Mouse (Mus musculus) kidney, embryonic 15.5 days (tissue): ENCODE data around the gene Lgals7. TPM values are rescaled to one million over a fixed set of nuclear protein-coding genes. Genes with fewer than 3 reads are reported as not detected.
"Not testable (repeated sequence)": the region's sequence is repeated elsewhere in the genome, so short reads cannot be mapped to it uniquely, and the experiment has no call there.

ENCODE experiments used
- ATAC-seq: fragments of 200-750 bp; cut with Nextera tagmentation; replicated peaks from 2 replicates; pipeline ENCODE4 v1.8.0; 2017; ENCODE audit warnings: moderate TSS enrichment; ENCODE audit not compliant: low FRiP score
- H3K27ac ChIP-seq: fragments of 300-500 bp; sonication (generic); 2 replicates; pipeline ENCODE4 v1.5.1; 2015; ENCODE audit warnings: mild to moderate bottlenecking, inconsistent platforms
- H3K27me3 ChIP-seq: fragments of 300-500 bp; sonication (generic); 2 replicates; pipeline ENCODE4 v1.6.1; 2015; ENCODE audit warnings: inconsistent platforms
- H3K36me3 ChIP-seq: fragments of 300-500 bp; sonication (generic); 2 replicates; pipeline ENCODE4 v1.6.1; 2015; ENCODE audit warnings: inconsistent platforms
- H3K4me1 ChIP-seq: fragments of 300-500 bp; sonication (generic); 2 replicates; pipeline ENCODE4 v1.6.1; 2015; ENCODE audit warnings: inconsistent platforms
- H3K4me2 ChIP-seq: fragments of 300-500 bp; sonication (generic); 2 replicates; pipeline ENCODE4 v1.6.1; 2015; ENCODE audit warnings: moderate library complexity, mild to moderate bottlenecking, inconsistent platforms
- H3K4me3 ChIP-seq: fragments of 300-500 bp; sonication (generic); replicated peaks from 2 replicates; pipeline ENCODE4 v1.5.1; 2015; ENCODE audit warnings: mild to moderate bottlenecking, inconsistent platforms
- H3K9ac ChIP-seq: fragments of 300-500 bp; sonication (generic); 2 replicates; pipeline ENCODE4 v1.6.1; 2015; ENCODE audit warnings: mild to moderate bottlenecking, inconsistent platforms
- H3K9me3 ChIP-seq: fragments of 300-500 bp; sonication (generic); replicated peaks from 2 replicates; pipeline ENCODE4 v1.6.1; 2016; ENCODE audit warnings: inconsistent platforms
- WGBS: fragments of 180-500 bp; shearing (Covaris S2); methylation state at CpG from one replicate; pipeline ENCODE4 v1.1.7; 2015; ENCODE audit warnings: mixed read lengths; 5-methylcytosine and 5-hydroxymethylcytosine counted together
- polyA plus RNA-seq: library from polyadenylated mRNA; unstranded; fragments of >200 nt; fragmentation: Nextera tagmentation; extraction: Ambion mirVana; gene quantifications from 2 replicates; pipeline ENCODE4 v1.2.1, GENCODE M21; 2015

Gene Lgals7
- polyA plus RNA-seq, 1 experiment from 2014 or later, result 1.9 TPM

DNA sequence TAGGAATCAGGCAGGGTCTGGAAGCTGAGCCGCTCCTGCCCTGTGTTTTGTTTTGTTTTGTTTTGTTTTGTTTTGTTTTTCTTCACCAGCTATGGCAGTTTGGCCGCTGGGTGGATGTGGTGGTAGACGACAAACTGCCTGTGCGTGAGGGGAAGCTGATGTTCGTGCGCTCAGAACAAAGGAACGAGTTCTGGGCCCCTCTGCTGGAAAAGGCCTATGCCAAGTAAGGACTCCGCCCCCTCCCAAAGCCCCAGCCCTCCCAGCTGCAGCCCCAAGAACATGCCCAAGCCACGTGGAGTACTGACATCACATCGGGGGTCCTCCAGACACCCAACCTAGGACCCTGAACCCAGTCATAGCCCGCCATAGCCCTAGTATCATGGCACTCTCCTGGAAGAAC is 19.4 kb downstream of the Lgals7 start:
- no peak overlapping the region for H3K27ac ChIP-seq
- H3K36me3 ChIP-seq, result no peaks in the 10 kb centered on the region
- peaks cover 19% of the 10 kb centered on the region for H3K27me3 ChIP-seq
- no peak overlapping the region for H3K4me2 ChIP-seq
- no peaks in the 10 kb centered on the region for H3K9me3 ChIP-seq
- H3K9ac ChIP-seq, result no peak overlapping the region
- WGBS, result 79% methylated on average over 11 of the region's 11 CpGs
- peaks cover 12% of the 10 kb centered on the region for H3K4me1 ChIP-seq
- ATAC-seq, result no peak
- no peak overlapping the region for H3K4me3 ChIP-seq

DNA sequence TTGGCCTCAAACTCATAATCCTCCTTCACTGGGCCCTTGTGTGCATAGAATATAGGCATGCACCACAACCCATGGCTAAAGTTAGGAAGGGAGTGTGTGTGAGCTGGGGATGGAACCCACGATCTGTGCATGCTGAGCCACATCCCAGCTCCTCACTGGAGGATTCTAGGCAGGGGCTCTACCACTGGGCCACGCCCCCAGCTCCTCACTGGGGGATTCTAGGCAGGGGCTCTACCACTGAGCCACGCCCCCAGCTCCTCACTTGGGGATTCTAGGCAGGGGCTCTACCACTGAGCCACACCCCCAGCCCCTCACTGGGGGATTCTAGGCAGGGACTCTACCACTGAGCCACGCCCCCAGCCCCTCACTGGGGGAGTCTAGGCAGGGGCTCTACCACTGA is 20.1 kb downstream of the Lgals7 start:
- not testable (repeated sequence) for ATAC-seq, H3K9me3 ChIP-seq, H3K4me3 ChIP-seq, H3K36me3 ChIP-seq, H3K27ac ChIP-seq, H3K4me2 ChIP-seq, H3K9ac ChIP-seq
- 87% methylated on average over 4 of the region's 4 CpGs for WGBS
- Histone ChIP-seq H3K4me1 (peaks cover 18% of the 10 kb centered on the region), H3K27me3 (peaks cover 26% of the 10 kb centered on the region)

DNA sequence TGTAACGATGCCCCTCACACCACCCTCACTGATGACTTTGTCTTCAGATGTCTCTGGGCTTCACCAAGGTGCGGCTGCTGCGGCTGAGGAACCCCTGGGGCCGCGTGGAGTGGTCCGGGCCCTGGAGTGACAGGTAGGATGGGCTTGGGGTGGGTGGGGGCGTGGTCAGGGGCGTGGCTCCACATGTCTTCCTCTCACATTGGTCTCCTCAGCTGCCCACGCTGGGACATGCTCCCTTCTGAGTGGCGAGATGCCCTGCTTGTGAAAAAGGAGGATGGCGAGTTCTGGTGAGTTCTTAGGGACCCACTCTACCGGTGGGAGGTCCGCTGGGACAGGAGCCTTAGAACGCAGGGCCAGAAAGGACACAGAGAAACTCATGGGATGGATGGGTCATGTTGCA is 22.8 kb downstream of the Lgals7 start:
- Histone ChIP-seq H3K4me2 (no peak overlapping the region), H3K9ac (no peak overlapping the region), H3K27ac (no peak overlapping the region), H3K27me3 (peaks cover 44% of the 10 kb centered on the region), H3K4me3 (no peak overlapping the region), H3K4me1 (peaks cover 15% of the 10 kb centered on the region), H3K9me3 (no peaks in the 10 kb centered on the region), H3K36me3 (peaks cover 8% of the 10 kb centered on the region)
- ATAC-seq, result no peak
- 22% methylated on average over 14 of the region's 14 CpGs for WGBS

DNA sequence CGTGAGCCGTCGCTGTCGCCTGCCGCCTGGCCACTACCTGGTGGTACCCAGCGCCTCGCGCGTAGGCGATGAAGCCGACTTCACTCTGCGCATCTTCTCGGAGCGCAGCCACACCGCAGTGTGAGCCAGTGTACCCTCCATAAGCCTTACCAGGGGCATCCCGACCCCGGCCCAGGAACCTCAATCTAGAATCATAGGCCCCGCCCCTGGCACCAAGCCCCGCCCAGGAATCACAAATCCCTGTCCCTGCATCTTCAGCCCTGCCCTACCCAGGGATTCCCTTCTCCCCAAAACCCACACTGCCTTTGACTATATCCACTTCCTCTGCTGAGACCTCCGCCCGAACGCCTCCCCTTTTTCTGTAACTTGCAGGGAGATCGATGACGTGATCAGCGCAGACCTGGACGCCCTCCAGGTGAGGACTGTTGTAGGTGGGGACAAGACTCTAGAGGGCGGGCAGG is 25.1 kb downstream of the Lgals7 start:
- Histone ChIP-seq H3K9me3 (no peaks in the 10 kb centered on the region), H3K36me3 (peaks cover 29% of the 10 kb centered on the region), H3K4me1 (peaks cover 11% of the 10 kb centered on the region), H3K27me3 (peaks cover 44% of the 10 kb centered on the region), H3K4me3 (peak overlapping the region; percentile 38), H3K9ac (peak overlapping the region; percentile 15; the same call in 1 of the 2 replicates), H3K4me2 (peak overlapping the region; percentile 65), H3K27ac (no peak overlapping the region)
- 4% methylated on average over 27 of the region's 27 CpGs for WGBS
- peak; percentile 37; the same call in 1 of the 2 replicates for ATAC-seq

DNA sequence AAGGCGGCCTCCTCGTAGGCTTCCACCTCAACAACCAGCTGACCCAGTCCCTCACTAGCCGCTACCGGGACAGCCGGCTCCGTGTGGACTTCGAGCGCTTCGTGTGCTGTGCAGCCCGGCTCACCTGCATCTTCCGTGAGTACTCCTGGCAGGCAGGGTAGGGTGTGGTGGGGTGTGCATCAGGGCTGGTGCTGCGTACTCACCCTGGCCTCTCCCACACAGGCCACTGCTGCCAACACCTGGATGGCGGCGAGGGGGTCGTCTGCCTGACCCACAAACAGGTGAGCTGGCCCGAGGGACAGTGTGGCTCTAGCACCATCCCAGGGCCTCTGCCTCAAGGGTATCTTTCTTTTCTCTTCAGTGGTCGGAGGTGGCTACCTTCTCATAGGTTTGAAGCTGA is 28.9 kb downstream of the Lgals7 start:
- Histone ChIP-seq H3K4me3 (no peak overlapping the region), H3K27ac (no peak overlapping the region), H3K27me3 (peaks cover 29% of the 10 kb centered on the region), H3K9ac (no peak overlapping the region), H3K4me1 (peaks cover 11% of the 10 kb centered on the region), H3K36me3 (peaks cover 68% of the 10 kb centered on the region), H3K4me2 (no peak overlapping the region), H3K9me3 (no peaks in the 10 kb centered on the region)
- ATAC-seq, result no peak
- 93% methylated on average over 17 of the region's 17 CpGs for WGBS

DNA sequence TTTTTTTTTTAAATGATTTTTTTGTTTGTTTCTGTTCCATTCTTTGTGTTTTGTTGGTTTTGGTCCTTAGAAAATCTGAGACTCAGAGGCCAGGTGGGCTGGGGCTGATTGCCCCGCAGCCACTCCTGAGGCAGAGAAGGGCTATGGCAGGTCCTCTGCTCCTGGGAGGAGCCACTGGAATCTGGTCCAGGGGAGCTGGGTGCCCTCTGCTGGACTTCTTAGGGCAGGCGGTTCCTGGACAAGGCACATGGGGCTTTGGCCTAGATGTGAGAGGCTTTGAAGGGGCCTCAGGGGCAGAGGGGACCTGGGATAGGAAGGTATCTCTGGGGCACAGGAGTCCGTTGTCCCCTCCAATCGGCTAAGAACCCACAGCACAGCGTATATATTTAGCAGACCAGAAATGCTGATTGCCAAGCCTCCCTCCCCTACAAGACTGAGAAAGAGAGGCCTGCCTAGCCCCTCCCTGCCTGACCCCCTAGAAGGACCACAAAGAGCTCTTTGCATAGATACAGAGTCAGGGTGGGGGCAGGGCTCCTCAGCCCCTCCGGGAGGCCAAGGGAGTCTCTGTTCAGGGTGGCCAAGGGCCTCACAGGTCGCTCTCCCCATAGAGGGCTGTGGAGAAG is 30.1 kb downstream of the Lgals7 start:
- Histone ChIP-seq H3K4me3 (no peak overlapping the region), H3K9me3 (no peaks in the 10 kb centered on the region), H3K9ac (no peak overlapping the region), H3K27me3 (peaks cover 18% of the 10 kb centered on the region), H3K36me3 (peaks cover 79% of the 10 kb centered on the region), H3K4me2 (no peak overlapping the region), H3K4me1 (peaks cover 5% of the 10 kb centered on the region), H3K27ac (no peak overlapping the region)
- peak; percentile 42; the same call in 1 of the 2 replicates for ATAC-seq
- WGBS, result 53% methylated on average over 7 of the region's 7 CpGs

DNA sequence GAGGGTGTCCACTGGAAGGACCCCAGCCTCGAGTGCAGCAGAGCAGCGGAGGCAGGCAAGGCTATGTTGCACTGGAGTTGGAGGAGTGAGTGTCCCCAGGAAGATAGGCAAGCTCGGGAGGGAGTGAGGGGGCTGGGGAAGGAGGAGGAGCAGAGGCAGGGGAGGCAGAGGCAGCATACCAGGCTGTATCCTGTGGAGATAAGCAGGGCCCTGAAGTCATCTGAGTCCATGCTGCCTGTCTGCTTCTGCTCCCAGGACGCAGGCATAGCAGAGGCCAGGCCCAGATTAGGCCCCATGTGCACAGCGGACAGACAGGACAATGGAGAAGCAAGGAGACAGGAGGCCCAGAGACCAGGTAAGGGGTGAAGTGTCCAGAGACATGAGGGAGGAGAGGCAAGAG is 31.3 kb downstream of the Lgals7 start:
- Histone ChIP-seq H3K4me3 (no peak overlapping the region), H3K9me3 (no peaks in the 10 kb centered on the region), H3K36me3 (peaks cover 91% of the 10 kb centered on the region), H3K4me2 (no peak overlapping the region), H3K9ac (no peak overlapping the region), H3K4me1 (no peaks in the 10 kb centered on the region), H3K27ac (peak overlapping the region; percentile 3; the same call in 1 of the 2 replicates), H3K27me3 (0 out of 2 replicates have a peak, but pooled peaks cover 6% of the 10 kb centered on the region)
- ATAC-seq, result no peak
- WGBS, result 60% methylated on average over 5 of the region's 5 CpGs

DNA sequence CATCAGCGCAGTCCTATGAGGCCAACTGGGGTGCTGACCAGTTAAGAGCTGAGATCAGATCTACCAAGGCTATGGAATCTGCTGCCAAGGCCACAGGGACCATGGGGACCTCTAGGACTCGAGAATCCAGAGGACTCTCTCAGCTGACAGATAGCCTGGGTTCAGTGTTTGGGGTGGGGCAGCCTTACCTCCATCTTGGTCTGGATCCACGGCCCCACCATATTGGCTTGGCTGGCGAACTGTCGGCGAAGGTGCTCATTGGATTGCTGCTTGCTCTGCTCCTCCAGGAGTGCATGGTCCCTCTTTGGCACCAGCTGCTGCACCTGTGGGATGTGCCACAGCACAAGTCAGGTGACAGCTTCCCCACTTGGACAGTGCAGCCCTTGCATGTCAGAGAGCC is 34.0 kb downstream of the Lgals7 start:
- Histone ChIP-seq H3K4me1 (no peaks in the 10 kb centered on the region), H3K4me3 (no peak overlapping the region), H3K27me3 (no peaks in the 10 kb centered on the region), H3K9ac (no peak overlapping the region), H3K4me2 (no peak overlapping the region), H3K9me3 (no peaks in the 10 kb centered on the region), H3K27ac (no peak overlapping the region), H3K36me3 (peaks cover 99% of the 10 kb centered on the region)
- no peak for ATAC-seq
- 95% methylated on average over 6 of the region's 6 CpGs for WGBS

DNA sequence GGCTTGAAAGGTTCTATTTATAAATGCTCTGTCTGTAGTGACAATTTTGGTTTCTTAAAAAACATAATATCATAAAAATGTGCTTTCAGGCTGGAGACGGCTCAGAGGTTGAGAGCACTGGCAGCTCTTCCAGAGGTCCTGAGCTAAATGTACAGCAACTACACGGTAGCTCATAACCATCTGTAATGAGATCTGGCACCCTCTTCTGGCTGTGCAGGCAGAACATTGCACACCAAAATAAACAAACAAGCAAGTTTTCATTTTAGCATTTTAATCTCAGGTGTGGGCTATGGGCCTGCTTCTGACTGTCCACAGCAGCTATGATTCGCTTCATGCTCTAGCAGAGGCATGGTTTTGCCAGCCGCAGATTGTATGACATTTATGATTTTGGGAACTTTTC is 36.3 kb downstream of the Lgals7 start:
- Histone ChIP-seq H3K4me1 (no peaks in the 10 kb centered on the region), H3K4me3 (no peak overlapping the region), H3K36me3 (peaks cover 100% of the 10 kb centered on the region), H3K4me2 (no peak overlapping the region), H3K9ac (no peak overlapping the region), H3K27ac (no peak overlapping the region), H3K27me3 (no peaks in the 10 kb centered on the region), H3K9me3 (no peaks in the 10 kb centered on the region)
- ATAC-seq, result no peak
- WGBS, result 80% methylated on average over 4 of the region's 4 CpGs

DNA sequence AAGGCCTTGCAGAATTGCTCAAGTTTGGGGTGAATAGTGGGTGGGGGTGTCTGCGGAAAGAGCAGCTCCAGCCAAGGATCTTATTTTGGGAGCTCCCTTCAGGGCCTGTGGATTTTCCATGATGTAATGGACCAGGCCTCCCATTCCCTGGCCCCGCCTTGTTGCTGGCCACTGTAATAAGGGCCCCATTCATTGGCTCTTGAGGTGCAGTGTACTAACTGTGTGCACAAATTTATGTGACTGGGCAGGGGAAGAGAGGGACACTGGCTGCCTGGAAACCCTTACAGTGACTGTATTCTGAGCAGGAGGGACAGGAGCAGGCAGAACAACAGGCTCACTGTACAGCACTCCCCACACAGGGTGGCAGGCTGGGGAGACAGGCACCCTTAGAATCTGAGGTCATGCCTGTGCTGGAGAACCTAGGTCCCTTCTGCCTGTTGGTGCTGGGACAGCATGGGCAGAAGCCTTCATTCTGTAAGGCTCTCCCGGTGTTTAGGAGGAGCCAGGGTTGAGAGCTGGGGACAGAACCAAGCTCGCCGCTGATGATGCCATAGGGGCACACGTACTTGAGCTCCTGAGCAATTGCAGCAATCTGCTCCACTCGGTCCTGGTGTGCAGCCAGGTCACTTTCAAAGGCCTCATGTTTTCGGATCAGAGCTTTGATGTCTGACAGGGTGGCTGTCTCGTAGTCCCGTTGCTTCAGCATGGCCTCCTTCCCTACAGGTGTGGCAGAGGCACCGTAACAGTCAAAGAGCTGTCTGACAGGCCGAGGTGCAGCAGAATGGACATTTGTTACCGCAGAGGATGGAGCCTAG is 37.9 kb downstream of the Lgals7 start:
- Histone ChIP-seq H3K27me3 (no peaks in the 10 kb centered on the region), H3K4me2 (no peak overlapping the region), H3K36me3 (peaks cover 100% of the 10 kb centered on the region), H3K4me3 (no peak overlapping the region), H3K27ac (no peak overlapping the region), H3K4me1 (no peaks in the 10 kb centered on the region), H3K9ac (no peak overlapping the region), H3K9me3 (no peaks in the 10 kb centered on the region)
- WGBS, result 89% methylated on average over 13 of the region's 13 CpGs
- no peak for ATAC-seq

DNA sequence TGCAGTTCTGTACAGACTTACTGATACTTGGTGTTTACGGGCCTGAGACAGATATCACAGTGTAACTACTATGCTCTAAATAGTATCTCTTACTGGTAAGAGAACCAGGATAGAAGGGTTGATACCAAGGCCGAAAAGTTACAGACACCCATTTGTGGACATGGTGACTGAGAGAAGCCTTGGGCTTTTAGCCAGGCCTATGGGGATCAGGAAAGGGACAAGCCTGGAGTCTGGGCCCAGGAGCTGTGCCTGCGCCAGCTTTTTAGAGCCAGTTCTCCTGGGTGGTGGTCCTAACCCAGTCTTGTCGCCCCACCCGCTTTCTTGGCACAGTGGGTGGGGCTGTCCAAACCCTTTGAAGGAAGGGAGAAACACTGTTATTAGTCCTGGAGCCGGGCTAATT is 38.5 kb downstream of the Lgals7 start:
- H3K4me3 ChIP-seq, result no peak overlapping the region
- H3K27ac ChIP-seq, result no peak overlapping the region

DNA sequence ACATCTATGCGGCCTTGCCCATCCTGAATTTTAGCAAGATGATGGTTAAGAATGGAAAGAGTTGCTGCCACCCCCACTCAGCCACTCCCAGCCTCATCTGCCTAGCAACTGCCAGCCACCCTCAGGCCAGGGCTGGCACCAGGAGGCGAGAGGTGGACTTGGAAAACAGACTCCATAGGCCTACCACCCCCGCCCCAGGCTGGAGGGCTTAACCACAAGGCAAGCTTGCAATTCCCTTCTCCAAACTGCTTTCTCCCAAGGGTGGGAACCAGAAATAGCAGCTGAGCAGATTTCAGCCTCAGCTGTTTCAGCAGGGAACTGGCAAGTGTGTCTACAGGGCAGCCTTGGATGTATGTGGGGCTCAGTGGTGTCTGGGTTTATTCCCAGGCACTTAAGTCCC is 39.2 kb downstream of the Lgals7 start:
- ATAC-seq, result no peak
- H3K9me3 ChIP-seq, result no peaks in the 10 kb centered on the region
- H3K4me2 ChIP-seq, result no peak overlapping the region
- H3K4me1 ChIP-seq, result no peaks in the 10 kb centered on the region
- peaks cover 100% of the 10 kb centered on the region for H3K36me3 ChIP-seq
- no peak overlapping the region for H3K27ac ChIP-seq
- H3K27me3 ChIP-seq, result no peaks in the 10 kb centered on the region
- WGBS, result 88% methylated on average over 3 of the region's 3 CpGs
- no peak overlapping the region for H3K4me3 ChIP-seq
- no peak overlapping the region for H3K9ac ChIP-seq

More for the DNA sequence above, 38.5 kb downstream of the Lgals7 start:
- WGBS, result 88% methylated on average over 6 of the region's 6 CpGs
- ATAC-seq, result no peak
- Histone ChIP-seq H3K9me3 (no peaks in the 10 kb centered on the region), H3K9ac (no peak overlapping the region), H3K27me3 (no peaks in the 10 kb centered on the region), H3K4me2 (no peak overlapping the region), H3K36me3 (peaks cover 100% of the 10 kb centered on the region), H3K4me1 (no peaks in the 10 kb centered on the region)
